Mouse (Mus musculus) testis, adult 2 months (tissue): Measurements from ENCODE around the gene 9130023H24Rik. TPM values are rescaled to one million over a fixed set of nuclear protein-coding genes. Genes with fewer than 3 reads are reported as not detected.

Source experiments
- H3K27ac ChIP-seq: fragments of 200-500 bp; 2 replicates; pipeline ENCODE4 v1.5.1; 2012; ENCODE audit warnings: low read depth, low read length; ENCODE audit not compliant: control insufficient read depth, insufficient read depth
- H3K27me3 ChIP-seq: fragments of 200-500 bp; 2 replicates; pipeline ENCODE4 v1.6.1; 2012; ENCODE audit warnings: mild to moderate bottlenecking, low read length, moderate library complexity; ENCODE audit not compliant: control insufficient read depth, insufficient read depth
- H3K36me3 ChIP-seq: fragments of 200-500 bp; 2 replicates; pipeline ENCODE4 v1.6.1; 2012; ENCODE audit warnings: mild to moderate bottlenecking, low read length; ENCODE audit not compliant: control insufficient read depth, insufficient read depth
- H3K4me1 ChIP-seq: fragments of 200-500 bp; 2 replicates; pipeline ENCODE4 v1.6.1; 2012; ENCODE audit warnings: low read length; ENCODE audit not compliant: control insufficient read depth, insufficient read depth
- H3K4me3 ChIP-seq: fragments of 200-500 bp; 2 replicates; pipeline ENCODE4 v1.5.1; 2012; ENCODE audit warnings: low read depth, mild to moderate bottlenecking, low read length, moderate library complexity, mixed read lengths; ENCODE audit not compliant: control insufficient read depth
- CTCF ChIP-seq: fragments of 200-500 bp; IDR thresholded peaks from 2 replicates; pipeline ENCODE4 v1.5.1; 2012; ENCODE audit warnings: low read depth, mild to moderate bottlenecking, inconsistent platforms, low read length, moderate library complexity; ENCODE audit not compliant: control insufficient read depth, insufficient read depth, insufficient replicate concordance
- POLR2A ChIP-seq: fragments of 200-500 bp; IDR thresholded peaks from 2 replicates; pipeline ENCODE4 v1.6.1; 2012; ENCODE audit warnings: low read depth, mild to moderate bottlenecking, inconsistent platforms, low read length, moderate library complexity; ENCODE audit not compliant: control insufficient read depth
- polyA plus RNA-seq: library from polyadenylated mRNA; depleted of rRNA; stranded (reverse); fragments of >200 nt; gene quantifications from 2 replicates; pipeline ENCODE4 v1.2.3, GENCODE M21; 2012

9130023H24Rik gene
- polyA plus RNA-seq, 1 experiment, result 8.1 TPM

DNA sequence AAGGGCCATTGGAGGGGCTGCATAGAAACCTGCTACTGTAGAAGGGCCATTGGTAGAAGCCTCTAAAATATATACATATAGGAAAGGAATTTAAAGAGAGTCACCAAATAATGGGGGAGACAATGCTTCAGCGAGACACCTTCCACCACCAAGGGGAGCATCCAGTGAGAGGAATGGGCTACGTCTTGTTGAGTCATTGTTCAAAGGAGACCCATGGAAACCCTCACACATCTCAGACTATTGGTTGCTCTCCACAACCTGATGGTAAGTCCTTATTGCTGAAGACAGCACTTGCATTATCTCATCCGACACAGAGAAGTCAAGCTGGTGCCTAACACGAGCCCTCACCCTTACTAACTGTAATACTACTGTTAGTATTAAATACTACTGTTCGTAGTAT is 17.9 kb upstream of the 9130023H24Rik start:
- Histone ChIP-seq H3K27me3 (no peaks in the 10 kb centered on the region), H3K4me1 (0 out of 2 replicates have a peak, but pooled peaks cover 2% of the 10 kb centered on the region), H3K4me3 (no peak overlapping the region), H3K27ac (no peak overlapping the region), H3K36me3 (no peaks in the 10 kb centered on the region)
- no peak for TF ChIP-seq POLR2A

DNA sequence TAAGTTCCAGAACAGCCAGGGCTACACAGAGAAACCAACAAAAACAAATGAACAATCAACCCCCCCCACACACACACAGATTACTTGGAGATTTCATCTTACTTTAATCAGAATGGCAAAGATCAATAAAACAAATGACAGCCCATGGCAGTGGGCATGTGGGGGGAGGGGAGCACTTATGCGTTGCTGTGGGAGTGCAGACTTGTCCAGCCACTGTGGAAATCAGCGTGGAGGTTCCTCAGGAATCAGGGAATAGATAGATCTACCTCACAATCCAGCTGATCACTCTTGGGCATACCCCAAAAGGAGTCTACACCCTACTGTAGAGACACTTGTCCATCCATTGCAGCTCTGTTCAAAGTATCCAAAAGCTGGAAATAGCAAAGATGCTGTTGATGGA is 17.1 kb upstream of the 9130023H24Rik start:
- Histone ChIP-seq H3K4me1 (0 out of 2 replicates have a peak, but pooled peaks cover 2% of the 10 kb centered on the region), H3K27me3 (no peaks in the 10 kb centered on the region), H3K4me3 (no peak overlapping the region), H3K36me3 (no peaks in the 10 kb centered on the region), H3K27ac (no peak overlapping the region)
- no peak for TF ChIP-seq POLR2A
- no peak for TF ChIP-seq CTCF

DNA sequence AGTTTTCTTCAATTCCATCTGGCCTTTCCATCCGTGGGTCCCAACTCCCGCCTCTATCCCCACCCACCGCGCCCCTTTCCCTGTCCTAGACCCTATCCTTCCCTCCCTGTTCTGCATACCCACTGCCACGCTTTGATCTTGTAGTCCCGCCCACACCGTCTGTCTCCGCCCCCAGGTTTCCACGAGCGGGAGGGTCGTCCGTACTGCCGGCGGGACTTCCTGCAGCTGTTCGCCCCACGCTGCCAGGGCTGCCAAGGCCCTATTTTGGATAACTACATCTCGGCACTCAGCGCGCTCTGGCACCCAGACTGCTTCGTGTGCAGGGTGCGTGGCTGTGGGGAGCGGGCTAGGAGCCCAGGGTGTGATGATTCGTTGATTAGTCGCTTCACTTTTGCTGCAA is 14.8 kb upstream of the 9130023H24Rik start:
- TF ChIP-seq POLR2A, result no peak
- H3K36me3 ChIP-seq, result no peaks in the 10 kb centered on the region
- H3K27me3 ChIP-seq, result no peaks in the 10 kb centered on the region
- no peak overlapping the region for H3K27ac ChIP-seq
- 0 out of 2 replicates have a peak, but pooled peaks cover 2% of the 10 kb centered on the region for H3K4me1 ChIP-seq
- no peak overlapping the region for H3K4me3 ChIP-seq

DNA sequence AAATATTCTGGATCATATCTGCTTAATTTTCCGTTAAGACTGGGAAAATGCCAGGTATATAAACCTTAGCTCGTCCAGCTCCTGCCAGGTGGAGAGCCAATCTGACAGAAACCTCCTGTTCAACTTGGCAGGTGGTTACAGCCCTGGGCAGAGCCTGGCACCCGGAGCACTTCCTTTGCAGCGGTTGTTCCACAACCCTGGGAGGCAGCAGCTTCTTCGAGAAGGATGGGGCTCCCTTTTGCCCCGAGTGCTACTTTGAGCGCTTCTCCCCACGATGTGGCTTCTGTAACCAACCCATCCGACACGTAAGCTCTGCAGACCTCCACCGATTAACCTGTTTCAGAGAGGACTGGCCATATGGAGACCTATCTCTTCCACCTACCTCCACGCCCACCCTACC is 14.1 kb upstream of the 9130023H24Rik start:
- Histone ChIP-seq H3K4me1 (0 out of 2 replicates have a peak, but pooled peaks cover 2% of the 10 kb centered on the region), H3K36me3 (no peaks in the 10 kb centered on the region), H3K27ac (no peak overlapping the region), H3K4me3 (no peak overlapping the region), H3K27me3 (no peaks in the 10 kb centered on the region)
- TF ChIP-seq CTCF, result no peak
- no peak for TF ChIP-seq POLR2A

DNA sequence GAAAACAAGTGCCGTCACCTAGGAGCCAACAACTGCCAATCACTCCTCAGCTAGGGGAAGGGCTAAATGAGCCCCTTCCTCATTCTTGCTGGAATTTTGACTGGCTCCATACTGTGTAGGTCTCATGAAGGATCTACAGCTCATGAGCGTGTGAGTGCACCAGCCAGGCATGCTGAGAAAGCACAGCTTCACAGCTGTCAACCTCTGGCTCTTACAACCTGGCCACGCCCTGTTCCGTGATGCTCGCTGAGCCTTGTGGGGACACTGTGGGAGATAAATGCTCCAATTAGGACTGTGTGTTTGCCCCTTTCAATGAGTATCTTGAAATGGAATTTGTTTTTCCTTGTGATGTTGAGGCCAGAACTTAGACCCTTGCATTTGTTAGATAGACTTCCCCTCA is 12.2 kb upstream of the 9130023H24Rik start:
- Histone ChIP-seq H3K4me1 (no peaks in the 10 kb centered on the region; the same call in none of the 2 replicates), H3K36me3 (no peaks in the 10 kb centered on the region), H3K27ac (no peak overlapping the region), H3K4me3 (no peak overlapping the region), H3K27me3 (no peaks in the 10 kb centered on the region)
- no peak for TF ChIP-seq CTCF
- TF ChIP-seq POLR2A, result no peak

DNA sequence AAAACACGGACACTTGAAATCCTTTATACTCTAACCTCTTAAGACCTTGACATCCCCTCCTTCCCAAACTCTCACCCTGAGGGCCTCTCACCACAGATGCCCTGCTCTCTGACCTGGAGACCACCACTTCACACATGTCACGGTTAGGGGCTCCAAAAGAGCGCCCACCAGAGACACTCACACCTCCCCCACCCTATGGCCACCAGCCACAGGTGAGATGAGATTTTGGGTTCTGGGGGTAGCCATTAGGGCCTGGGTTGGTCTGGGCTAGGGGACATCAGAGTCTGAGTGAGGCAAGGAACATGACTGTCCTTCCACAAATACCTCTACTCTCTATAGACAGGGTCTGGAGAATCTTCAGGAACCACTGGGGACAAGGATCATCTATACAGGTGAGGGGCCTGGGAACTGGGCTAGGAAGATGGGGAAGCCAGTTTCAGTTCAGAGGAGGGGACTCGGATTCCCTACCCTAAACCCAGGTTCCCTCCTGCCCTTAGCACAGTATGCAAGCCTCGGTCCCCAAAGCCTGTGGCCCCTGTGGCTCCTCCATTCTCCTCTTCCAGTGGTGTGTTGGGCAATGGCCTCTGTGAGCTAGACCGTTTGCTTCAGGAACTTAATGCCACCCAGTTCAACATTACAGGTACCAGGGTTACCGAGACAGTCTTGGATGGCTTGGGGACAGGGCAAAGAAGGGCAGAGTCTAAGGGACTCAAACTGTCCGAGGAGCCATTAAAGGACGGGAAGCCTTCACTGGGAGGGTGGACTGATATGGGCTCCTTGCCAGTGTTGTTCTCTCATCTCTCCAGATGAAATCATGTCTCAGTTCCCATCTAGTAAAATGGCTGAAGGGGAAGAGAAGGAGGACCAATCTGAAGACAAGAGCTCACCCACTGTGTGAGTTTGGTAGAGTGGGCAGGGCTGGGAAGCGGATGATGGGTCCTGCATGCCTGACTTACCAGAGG is 10.5 kb upstream of the 9130023H24Rik start:
- no peak for TF ChIP-seq CTCF
- no peak for TF ChIP-seq POLR2A
- Histone ChIP-seq H3K4me1 (no peaks in the 10 kb centered on the region; the same call in none of the 2 replicates), H3K27me3 (no peaks in the 10 kb centered on the region), H3K36me3 (no peaks in the 10 kb centered on the region), H3K27ac (no peak overlapping the region), H3K4me3 (no peak overlapping the region)

DNA sequence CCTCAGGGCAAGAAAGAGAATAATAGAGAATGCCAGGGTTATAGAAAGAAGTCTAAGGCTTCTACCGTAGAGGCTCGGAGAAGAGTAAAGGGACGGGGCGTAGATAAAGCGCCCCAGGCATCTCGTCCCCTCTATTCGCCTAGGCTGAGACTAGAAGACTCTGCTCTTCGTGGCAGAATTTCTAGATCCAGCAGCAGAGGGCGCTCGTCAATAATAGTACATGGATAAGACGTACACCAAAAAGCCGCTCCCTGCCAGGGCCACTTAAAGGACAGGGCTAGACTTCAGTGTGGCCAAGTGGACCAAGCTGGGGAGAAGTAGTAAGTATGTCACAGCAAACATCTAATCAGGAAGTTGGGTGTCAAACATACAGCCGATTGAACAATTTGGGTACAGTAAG is 9.6 kb upstream of the 9130023H24Rik start:
- Histone ChIP-seq H3K4me3 (peak overlapping the region; percentile 45; the same call in 1 of the 2 replicates), H3K27ac (peak overlapping the region; percentile 45; the same call in 1 of the 2 replicates), H3K36me3 (no peaks in the 10 kb centered on the region), H3K27me3 (no peaks in the 10 kb centered on the region), H3K4me1 (no peaks in the 10 kb centered on the region; the same call in none of the 2 replicates)
- TF ChIP-seq CTCF (peak; percentile 23; the same call in 1 of the 2 replicates), POLR2A (no peak)
